Mouse (Mus musculus): ENCODE measurements around the gene Elmod3.
"Not testable (repeated sequence)": the region's sequence is repeated elsewhere in the genome, so short reads cannot be mapped to it uniquely, and the experiment has no call there.

Elmod3 gene

GRCm38 (mm10) chr6:72534035-72534809, 64.0 kb downstream of the Elmod3 start:
- no peak for DNase-seq (ENCODE audit: low read depth, low spot score)

DNA sequence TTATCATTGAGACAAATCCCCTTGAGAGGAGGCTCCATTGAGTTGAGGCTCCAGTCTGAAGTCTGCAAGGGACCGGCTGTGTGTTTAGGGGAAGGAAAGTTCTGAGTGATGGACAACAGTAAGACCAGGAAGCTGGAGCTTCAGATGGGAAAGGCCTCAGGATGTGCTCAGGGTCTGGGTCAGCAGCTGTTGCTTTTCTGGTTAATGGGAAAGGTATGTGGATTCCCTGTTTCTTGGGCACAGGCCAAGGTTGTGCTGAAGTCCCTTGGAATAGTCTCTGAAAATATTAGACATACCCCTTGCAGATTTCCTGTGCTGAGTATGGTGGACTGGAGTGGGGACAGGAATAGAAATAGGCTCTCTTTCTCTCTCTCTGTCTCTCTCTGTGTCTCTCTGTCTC, 64.7 kb downstream of the Elmod3 start:
- DNase-seq (ENCODE audit: low read depth, low spot score) = not testable (repeated sequence)

GRCm38 (mm10) chr6:72532580-72532979, 65.6 kb downstream of the Elmod3 start:
- no peak for DNase-seq (ENCODE audit: low read depth, low spot score)

DNA sequence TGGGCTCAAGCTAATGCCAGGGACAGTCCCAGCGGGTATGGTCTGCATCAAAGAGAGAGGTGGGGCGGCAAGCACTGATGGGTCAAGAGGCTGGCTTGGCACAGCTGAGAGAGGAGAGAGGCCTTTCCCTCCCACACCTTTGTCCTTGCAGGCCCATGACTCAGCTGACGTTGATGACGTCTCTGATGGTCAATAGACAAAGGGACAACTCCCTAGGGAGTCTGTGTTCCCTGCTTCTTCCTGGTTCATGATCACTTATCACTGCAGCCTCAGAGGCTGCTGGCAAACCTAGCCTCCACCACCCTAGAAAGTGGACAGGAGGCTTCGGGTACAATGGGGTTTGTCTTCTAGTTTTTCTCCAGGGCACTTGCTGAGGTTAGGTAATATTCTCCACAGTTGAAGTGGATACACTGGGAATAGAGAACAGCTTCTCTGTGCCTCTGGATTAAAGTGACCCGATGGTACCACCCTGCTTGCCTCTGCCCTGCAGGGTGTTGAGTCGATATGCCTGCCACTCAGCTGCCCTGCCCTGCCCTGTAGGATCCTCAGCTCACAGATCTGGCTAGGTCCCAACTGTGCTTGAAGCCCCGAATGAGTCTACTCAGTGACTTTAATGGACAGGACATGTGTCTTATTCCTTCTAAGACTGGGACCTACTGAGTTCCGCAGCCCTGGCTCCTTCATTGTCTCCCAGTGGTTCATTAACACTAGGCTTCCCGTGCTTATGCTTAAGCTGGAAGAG, 69.6 kb downstream of the Elmod3 start:
- no peak for DNase-seq (ENCODE audit: low read depth, low spot score)

- no peak for DNase-seq (ENCODE audit: low read depth, low spot score)
Measured at GRCm38 (mm10) chr6:72527070-72527469, 71.1 kb downstream of the Elmod3 start.

- no peak for DNase-seq (ENCODE audit: low read depth, low spot score)
Measured at GRCm38 (mm10) chr6:72524160-72524559, 74.1 kb downstream of the Elmod3 start.

DNA sequence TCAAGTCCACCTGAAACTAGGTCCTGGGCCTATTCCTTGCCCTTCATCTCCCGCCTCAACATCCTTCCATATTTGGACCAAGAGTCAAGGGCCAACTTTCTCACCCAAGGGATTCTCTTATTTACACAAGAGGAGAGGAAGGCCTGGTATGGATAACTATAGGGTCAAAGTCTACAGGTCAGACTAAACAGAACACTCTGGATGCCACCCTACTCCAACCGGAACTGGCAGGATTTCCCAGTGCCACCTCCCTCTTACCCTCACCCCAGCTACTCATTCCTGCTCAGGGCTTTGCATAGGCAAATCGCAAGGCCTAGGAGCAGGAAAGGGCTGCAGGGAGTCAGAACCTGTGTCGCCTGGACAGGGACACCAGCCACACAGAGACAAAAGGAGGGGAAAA, 75.0 kb downstream of the Elmod3 start:
- no peak for DNase-seq (ENCODE audit: low read depth, low spot score)

DNA sequence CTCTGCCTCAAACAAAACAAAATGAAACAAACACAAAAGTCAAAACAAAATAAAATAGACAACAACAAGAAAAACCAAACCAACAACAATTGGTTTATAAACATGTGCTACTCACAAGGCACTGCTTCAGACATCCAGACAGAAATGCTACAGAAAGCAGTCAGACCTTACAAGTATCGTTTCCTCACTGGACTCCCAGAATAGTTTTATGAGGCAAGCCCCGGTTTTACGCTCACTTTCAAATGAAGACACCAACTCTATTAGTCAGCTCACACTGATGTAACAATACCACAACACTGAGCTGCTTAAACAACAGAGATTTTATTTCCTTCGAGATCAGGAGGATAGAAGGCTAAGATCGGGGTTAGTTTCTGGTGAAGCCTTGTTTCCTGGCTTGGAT, 75.9 kb downstream of the Elmod3 start:
- no peak for DNase-seq (ENCODE audit: low read depth, low spot score)

GRCm38 (mm10) chr6:72521607-72522006, 76.6 kb downstream of the Elmod3 start, which contains the start of gene Sh2d6:
Gene Sh2d6, minus strand, starts transcription at chr6:72521707.
- DNase-seq (ENCODE audit: low read depth, low spot score) = no peak

DNA sequence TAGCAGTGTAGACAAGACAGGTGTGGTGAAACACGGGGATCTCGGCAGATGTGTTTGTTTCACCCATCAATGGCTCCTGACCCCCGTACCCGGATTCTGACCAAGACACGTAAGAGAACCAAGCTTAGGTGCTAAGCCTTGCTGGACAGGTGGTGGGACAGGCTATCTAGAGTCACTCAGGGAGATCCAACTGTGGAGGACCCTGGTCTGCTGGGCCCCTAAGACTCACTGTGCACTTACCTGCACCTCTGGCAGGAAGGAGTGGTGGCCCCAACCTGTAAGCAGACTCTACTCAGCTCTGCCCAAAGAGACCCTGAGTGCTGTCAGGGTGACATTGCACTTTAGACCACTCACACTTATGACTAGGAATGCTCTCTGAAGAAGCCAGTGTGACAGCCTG, 77.3 kb downstream of the Elmod3 start:
- DNase-seq (ENCODE audit: low read depth, low spot score) = no peak

- peak; percentile 44 for DNase-seq (ENCODE audit: low read depth, low spot score)
Measured at GRCm38 (mm10) chr6:72519892-72520663, 78.1 kb downstream of the Elmod3 start.

DNA sequence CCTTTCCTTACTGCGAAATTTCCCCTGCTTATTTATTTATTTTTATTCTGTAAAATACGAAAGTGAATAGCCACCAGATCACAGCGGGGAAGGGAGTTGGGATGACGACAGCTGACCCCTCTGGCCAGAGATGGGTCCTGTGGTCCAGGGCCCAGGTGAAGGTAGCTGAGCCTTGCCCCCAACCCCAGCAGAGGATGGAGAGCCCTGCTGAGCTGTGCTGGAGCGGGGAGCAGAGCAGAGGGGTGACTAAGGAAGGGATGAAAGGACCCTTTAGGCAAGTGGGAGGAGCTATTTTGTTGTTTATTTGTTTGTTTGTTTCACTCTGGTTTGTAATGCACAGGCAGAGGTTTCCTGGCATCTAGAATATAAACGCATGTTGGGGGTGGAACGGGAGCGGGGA, 78.9 kb downstream of the Elmod3 start:
- no peak for DNase-seq (ENCODE audit: low read depth, low spot score)

GRCm38 (mm10) chr6:72518842-72519241, 79.4 kb downstream of the Elmod3 start:
- no peak for DNase-seq (ENCODE audit: low read depth, low spot score)
